Mouse (Mus musculus) small intestine, adult 2 months (tissue): ENCODE measurements around the gene Noct.

Experiments used
- CTCF ChIP-seq: fragments of 200-500 bp; IDR thresholded peaks from 2 replicates; pipeline ENCODE4 v1.5.1; 2012; ENCODE audit warnings: low read depth, mild to moderate bottlenecking, control low read depth, inconsistent platforms, low read length, moderate library complexity, mixed read lengths; ENCODE audit not compliant: insufficient replicate concordance, insufficient read length; ENCODE audit errors: extremely low read depth
- POLR2A ChIP-seq: fragments of 200-500 bp; IDR thresholded peaks from 2 replicates; pipeline ENCODE4 v1.6.1; 2012; ENCODE audit warnings: low read depth, mild to moderate bottlenecking, control low read depth, inconsistent platforms, low read length, moderate library complexity

GRCm38 (mm10) chr3:51221847-51222246, 2.4 kb upstream of the Noct start:
- TF ChIP-seq POLR2A (no peak), CTCF (no peak)
